Mouse (Mus musculus) thymus, postnatal 10 days (tissue): Measurements from ENCODE around the gene Sfmbt1.

Source experiments
- DNase-seq, 2 experiments: peaks; one replicate each; pipeline ENCODE4 v3.0.0; 2021; ENCODE audit warnings: low spot score in 2 of 2

The Sfmbt1 gene

DNA sequence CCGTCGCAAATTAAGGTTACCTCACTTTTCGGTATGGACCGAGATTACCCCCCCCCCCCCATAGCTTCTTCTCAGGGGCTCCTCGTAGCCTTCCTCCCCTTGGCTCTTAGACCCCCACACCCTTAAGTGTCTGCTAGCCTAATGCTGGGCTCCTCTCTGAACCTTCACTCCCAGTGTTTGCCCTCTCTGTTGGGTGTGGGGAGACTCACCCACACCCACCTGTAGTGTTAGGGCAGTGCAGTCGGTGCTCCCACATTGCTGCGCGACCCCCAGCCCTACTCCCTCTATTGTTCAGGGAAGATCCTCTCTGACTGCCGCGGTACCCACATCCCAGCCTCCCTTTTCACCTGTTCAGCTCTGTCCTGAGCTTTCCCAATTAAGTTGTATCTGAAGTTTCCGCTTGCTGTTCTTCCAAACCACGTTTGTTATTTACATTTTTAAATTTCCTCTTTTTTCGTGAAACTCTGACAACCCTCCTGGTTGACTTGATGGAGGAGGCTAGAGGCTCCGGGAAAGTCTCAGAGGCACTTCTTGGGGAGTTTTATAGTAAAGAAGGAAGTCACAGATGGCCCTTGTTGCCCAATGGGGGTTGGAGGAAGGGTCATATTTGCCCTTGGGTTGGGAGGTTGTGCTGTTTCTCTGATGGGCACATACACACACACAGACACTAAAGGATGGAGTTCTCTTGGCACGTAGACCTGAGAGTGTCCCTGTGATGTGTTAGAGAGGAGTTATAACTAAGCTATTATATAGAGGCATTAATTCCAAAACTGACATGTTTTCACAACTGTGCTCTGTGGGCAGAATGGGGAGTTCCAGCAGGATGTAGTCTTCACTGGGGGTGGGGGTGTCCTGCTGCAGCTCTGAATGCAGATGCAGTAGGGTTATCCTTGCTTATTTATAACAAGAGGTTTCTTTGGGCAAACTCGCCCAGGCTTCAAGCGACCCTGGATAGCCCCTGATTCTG is 111.8 kb downstream of the Sfmbt1 start:
- no peak for DNase-seq

DNA sequence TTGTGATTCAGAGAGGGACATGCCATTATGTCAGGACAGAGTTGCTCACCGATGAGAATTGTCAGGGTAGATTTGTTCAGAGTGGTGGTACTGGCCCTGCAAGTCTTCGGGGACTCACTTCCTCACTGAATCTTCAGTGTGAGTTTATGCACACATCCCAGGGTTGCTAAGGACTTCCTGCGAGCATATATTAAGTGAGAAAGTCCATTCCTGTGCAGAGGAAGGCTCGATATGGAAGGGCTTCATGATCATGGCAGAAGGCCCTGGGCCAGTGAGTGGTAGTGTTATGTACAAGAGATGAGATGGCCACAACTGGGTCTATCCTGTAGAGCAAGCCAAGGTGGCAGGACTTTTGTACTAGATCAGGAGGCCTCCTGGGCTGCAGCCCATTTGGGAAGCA is 112.8 kb downstream of the Sfmbt1 start:
- no peak for DNase-seq

DNA sequence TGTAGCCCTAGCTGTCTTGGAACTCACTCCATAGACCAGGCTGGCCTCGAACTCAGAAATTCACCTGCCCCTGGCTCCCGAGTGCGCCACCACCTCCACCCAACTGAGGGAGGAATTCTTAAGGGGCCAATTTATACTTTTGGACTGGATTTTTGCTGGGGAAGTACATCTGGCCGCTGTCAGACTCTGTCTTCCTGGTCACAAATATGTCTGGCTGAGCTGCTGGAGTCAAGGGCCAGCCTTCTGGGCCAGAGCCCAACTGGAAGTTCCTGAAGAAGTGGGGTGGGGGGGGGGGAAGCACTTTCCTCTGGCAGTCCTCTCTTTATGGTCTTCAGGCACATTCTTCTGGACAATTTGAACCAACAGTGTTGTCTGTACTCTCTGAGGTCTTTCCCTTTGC is 113.4 kb downstream of the Sfmbt1 start:
- DNase-seq, result no peak

DNA sequence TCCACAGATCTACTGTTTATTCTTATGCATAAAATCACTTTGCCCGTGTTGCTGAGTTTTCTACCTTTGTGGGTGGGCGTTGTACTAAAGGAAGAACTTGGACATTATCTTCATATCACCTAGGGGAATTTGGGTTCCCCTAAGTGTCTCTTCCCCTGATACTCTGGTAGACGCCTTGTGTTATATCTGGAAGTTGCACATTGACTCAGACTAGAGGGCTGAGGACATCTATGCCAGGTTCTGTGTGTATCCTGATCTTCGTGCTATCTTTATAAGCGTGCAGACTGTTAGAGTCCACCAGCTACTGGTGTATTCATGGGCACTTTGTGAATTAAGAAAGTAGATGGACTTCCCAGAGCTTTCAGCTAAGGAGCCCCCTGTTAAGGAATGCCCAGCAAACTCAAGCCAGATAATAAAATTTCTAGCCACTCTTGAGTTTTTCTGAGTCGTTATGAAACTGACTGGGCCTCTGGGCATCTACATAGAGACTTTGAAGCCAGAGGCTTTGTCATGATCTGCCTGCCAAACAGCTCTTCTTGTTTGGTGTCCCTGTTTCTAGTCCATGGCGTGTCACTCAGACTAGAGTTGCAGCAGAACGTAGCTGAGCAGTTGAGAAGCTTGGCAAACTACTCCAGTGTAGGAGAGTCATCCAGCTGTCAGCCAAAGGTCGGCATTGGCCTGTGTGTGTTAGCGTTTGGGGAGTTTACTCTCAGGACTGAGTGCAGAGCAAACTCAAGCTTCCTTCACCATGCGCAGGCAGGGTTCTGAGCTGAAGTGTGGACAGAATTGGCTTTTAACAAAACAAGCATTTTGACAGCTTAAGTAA is 114.2 kb downstream of the Sfmbt1 start:
- DNase-seq, result no peak

DNA sequence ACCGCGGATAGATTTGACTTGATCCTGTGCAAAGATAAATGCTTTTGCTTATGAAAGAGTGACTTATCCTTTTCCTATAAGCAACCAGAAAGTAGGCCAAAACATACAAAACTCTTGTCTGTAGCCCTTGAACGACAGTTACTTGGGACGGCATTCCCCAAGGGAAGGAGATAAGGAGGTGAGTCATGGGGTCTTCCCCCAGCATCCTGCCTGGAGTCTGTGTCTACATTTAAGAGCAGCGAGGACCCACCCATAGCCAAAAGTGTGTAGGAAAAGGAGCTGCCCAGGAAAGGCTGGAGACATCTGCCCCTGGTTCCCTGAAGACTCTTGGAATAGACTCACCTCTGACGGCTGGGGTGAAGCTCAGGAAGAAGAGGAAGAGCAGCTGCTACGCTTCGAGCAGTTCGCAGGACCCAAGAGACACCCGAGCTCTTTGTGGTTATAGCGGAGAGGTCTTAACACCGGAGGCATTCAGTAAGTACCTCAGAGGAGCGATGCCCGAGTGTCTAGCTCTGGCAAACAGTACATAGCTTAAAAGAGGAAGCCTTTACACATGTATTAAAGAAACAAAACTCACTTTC is 122.9 kb downstream of the Sfmbt1 start:
- no peak for DNase-seq

DNA sequence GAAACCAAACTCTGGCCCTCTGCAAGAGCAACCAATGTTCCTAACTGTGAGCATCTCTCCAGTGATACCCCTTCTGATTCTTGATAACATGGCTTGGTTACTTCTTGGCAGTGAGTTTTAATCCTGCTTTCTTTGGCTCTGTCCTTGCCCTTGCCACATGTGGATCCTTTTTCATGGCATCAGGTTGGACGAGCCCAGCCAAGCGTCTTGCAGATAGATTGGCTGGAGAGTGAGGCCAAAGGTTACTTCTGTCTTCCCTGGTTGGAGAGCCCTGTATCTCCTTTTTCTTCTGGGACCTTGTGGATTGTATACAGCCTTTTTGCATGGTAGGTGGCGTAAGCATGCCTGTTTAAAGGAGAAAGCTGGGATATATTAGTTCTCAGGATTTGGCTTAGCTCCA is 129.1 kb downstream of the Sfmbt1 start:
- no peak for DNase-seq

DNA sequence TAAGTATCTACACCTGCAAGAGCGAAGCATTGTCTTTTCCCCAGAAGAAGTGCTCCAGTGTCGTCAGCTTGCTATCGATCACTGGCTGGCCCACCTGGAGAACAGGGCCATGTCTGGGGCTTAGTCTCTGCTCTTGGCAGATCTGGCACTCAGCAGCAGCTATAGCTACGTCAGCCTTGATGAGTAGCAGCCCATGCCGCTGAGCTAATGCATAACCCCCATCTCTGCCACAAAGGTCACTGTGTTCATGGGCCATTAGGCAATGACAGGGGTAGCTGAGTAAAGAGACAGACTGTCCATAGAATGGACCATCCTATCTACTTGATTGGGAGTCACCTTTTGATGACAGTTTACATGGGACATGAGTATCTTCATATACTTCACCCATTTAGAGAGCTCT is 135.9 kb downstream of the Sfmbt1 start:
- no peak for DNase-seq

DNA sequence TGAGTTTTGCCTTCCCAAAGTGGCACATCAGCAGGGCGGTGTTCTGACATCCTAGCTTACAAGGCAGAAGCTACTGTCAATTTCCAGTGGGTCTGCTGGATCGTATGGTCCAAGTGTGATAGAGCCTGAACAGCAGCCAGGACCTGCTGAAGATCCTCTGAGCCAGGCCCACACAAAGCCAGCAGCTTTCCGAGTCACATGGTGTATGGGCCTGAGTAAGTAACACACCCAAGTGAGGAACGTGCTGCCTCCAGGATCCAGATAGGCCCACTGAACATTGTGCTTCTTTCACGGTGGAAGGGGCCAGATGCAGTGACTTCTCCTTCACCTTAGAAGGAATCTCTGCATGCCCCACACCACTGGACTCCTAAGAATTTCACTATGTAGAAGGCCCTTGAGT is 137.7 kb downstream of the Sfmbt1 start:
- DNase-seq, result no peak

DNA sequence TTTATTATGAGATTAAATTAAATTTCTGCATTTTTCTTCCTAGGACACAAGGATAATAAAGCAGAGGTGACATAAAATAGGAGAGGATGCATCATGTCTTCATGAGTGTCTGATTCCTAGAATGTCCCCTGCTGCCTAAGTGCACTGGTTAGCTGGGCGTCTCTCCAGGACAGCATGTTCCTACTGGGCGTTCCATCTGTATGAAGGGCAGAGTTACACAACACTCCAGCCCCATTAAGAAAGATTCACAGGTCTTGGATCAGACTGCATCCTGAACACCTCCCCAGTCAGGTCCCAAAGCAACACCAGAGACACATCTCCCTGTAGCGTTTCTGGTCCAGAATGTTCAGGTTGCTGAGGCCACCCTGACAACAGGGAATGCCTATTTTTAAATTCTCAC is 140.7 kb downstream of the Sfmbt1 start:
- DNase-seq, result no peak

DNA sequence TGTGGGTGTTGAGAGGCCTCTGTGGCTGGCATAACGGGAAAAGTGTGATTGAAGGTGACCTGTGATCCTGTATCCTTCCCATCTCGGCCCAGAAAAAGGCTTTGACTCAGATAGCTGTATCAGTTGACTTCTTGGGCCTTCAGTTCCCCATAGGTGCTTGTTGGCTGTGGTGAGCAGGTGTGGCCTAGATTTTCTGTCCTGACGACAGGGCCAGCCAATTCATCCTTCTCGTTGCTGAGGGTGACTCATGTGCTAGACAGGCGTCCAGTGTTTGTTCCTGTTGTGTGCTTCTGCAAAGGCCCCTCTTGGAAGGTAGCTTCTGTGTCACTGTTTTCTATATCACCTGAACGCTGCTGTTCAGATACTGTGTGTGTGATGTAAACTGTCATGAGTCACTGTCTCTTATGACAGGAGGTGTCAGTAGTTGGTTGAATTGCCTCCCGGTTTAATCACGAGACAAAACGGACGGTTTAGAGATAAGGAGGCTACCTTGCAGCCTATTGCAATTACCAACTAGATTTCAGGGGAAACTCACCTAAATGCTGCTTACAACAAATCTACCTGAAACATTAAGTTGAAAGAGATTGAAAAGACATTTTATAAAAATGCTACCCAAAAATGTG is 142.3 kb downstream of the Sfmbt1 start:
- DNase-seq, result no peak

DNA sequence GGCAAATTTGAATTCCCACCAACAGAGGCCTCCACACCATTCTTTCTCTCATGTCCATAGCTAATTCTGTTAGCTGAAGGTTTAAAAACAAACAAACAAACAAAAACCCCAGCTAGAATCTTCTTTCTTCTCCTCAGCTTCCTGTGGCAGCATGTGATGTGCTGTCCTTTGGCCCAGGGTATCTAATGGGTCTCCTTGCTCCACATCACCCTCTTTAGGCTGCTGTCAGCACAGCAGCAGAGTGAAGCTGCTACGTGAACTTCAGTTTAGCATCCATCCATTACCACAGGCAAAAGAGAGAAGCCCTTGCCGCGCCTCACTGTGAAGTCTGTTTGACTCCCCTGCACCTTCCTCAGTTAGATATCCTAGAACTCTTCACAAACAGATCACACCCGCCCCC is 143.3 kb downstream of the Sfmbt1 start:
- DNase-seq, result no peak

DNA sequence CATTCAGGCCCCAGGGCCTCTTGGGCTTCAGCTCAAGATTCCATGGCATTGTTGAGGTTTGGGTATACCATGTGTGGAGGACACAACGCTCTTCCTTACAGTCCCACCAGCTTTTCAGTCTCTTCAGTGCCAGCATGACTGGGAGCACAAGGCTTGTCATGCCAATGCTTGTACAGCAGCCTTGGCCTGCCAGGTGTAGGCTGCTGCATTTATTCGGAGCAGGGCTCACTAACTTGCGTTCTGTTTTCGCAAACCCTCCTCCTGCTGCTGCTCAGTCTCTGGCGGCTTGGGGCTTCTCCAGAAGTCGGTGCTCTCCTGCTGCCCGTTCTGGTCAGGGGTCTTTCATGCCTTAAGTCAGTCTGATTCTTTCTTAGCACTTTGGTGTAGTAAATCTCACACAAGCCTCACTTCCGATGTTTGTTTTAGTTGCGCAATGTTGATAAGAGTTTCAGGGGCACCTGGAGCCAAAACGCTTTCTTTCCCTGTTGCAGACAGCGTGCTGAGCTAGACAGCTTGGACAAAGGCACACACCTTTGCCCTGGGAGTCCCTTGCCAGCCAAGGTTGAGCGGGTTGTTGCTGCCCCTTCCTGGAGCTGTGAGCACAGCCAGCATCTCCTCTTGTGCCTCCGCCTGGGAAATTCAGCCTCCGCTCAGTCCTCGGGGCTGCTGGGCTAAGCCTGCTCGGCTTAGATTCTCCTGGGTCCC is 146.9 kb downstream of the Sfmbt1 start:
- DNase-seq, result no peak

DNA sequence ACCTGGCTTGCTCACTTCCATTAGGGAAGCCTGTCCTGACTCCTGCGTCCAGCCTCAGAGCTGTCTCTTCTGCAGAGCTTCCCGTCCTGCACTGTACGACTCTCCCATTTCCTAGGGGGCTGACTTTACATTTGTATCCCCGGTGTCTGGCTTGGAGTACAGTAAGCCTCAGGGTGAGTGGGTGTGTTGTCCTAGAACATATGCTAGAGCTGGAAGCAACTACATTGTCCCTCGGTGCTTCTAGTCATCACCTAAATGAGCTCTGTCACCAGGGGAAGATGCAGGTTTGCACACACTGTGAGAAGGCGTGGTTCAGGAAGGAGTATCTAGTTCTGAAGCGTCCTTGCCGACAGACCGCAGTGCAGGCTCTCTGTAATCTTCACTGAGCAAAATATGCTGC is 147.7 kb downstream of the Sfmbt1 start:
- no peak for DNase-seq

DNA sequence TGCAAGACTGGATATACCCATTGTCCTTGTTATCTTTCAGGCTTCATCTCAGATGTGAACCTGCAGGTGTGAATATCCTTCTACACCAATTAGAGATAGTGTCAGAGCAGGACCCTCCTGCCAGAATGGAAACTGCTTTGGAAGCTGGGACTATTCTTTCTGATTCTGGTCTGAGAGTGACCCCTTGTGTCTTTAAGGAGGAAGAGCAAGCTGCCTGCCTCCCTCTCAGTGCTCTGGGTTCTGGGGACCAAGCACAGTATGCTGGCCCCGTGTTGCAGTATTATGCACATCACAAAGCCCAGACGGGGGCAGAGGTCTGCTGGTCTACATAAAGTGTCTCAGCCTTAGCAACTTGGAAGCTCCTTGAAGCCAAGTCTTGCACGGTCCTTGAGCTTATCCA is 150.7 kb downstream of the Sfmbt1 start:
- no peak for DNase-seq

DNA sequence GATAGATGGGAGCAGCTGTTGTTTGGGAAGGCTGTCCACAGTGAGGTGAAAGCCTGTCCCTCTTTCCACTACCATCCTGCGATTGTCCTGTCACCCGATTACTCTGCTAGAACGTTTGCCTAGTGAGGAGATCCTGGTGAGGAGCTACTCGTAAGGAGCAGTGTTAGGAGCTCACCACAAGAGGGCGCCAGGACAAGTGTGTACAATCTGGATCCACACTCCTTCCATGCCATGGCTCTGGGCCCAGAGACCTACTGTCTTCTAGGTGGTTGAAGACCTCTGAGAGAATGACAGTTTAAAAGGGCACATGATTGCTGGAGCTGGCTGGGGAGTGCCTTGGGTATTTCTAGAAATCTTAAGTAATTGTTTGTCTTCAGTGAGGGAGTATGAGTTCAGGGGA is 152.4 kb downstream of the Sfmbt1 start:
- DNase-seq, result peak in 1 of 2 experiments; percentile 73

DNA sequence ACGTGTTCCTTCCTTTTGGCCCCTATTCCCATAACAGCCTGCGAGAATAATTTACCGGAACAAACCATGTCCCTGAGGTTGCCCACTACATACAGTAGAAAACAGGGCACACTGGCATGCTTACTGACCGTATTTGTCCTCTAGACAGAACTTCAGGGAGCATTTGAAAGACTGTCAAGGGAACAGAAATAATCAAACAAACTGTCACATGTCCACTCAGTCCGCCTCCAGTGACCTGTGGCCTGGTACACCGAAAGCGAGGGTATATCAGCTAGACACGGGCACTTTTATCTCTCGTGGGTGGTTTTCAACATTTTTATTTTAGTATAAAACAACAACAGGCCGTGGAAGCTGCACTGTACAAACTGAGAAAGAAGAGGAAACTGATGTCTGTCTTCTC is 154.2 kb downstream of the Sfmbt1 start:
- DNase-seq, result no peak

DNA sequence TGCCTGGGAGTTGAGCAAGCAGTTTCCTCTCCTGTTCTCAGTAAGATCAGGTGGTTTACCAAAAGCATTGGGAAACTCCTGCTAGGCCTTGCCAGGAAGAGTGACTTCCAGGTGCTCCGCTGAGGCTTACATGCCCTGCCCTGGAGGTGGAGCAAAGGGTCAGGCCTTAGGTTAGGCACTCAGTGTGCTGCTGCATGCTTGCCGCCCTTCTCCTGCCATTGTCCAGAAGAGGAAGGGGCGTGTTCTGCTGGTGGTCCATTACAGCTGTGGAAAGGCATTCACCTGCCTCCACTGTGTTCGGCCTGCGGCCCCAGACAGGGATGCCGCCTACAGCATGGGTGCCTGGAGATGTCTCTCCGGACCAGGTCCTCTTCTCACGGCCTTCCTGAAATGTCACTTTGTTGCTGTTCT is 154.7 kb downstream of the Sfmbt1 start:
- DNase-seq, result no peak

DNA sequence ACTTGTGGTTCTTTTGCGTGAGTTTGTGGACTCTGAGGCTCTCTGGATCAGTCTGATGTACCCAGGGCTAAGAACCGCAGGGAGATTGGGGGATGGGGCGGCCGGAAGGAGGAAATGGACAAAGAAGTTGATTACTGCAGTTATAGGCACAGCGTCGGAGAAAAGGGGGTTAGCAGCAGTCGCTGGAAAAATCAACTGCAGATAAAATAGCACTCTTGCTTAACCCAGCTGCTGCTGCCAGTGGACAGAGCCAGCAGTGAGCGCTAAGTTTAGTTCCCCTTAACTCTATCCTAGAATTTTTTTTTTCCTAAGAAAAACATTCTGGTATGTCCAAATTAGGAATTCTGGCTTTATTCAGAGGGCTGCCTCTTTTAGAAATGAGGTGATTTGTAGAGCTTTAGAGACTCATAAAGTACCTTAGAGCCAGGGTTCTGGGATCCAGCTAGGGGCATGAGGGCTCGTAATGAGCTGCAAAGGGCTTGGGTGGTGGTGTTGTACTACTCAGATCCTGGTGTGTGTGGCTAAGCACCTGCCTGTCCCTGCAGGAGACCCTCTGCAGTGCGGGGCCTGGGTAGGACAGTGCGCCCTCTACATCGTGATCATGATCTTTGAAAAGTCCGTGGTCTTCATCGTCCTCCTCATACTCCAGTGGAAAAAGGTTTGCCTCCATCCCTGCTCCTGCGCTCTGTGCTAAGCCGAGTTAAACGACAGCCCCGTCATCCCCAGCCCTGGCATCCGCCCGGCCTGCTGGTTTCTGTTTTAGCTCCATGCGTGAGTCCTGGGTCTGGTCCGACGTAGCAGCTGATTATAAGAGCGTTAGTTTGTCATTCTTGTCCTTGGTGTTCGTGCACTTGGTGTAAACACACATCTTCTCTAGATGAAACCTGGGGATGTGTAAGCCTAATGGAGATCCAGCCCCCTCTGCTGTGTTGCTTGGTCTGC is 155.8 kb downstream of the Sfmbt1 start:
- no peak for DNase-seq
